Mouse (Mus musculus): ENCODE measurements around the gene Eif3d.
A peak's percentile ranks its signal among the peaks of the same experiment; 100 is the strongest.

Gene Eif3d

DNA sequence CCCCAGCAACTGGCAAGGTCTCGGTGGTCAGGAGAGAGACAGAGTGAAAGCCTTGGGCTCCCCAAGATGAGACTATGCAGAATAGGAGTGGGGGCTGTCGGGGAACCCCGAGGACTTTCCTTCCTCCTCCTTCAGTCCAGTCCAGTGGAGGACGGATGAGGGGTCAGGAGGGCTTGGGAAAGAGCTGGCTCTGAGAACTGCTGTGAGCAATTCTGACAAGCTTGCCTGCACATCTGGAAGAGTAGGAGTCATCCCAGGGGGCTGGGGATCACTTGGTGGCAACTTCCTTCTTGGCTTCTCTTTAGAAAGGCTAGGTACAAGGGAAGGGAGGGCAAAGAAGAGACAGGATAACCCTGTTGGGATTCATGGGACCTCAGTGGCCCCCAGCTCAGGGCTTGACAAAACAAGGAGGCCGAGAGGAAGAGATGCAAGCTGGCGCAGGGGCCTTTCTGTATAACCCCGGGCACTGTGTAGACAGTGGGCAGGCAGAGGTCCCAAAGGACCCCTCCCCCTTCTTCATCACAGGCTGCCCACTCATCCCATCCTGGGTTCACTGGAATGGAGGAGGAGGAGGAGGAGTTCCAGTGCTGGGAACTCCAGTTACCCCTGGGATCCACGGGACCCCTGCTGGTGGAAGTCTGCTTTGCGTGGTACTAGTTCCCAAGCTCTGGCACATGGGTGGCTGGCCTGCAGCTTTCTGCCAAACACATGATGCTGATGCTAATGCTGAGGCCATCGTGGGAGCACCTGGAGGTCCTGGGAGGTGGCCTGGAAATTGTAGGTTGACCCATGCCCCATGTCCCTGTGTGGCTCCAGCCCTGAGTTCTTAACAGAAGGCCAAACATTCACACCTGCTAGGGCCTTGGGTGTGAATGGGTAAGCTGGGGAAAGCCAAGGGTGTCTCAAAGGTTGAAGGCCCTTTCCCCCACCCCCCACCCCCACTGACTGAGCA, 49.8 kb downstream of the Eif3d start:
- no peak for DNase-seq (ENCODE audit: low spot score in 2 of 2)

DNA sequence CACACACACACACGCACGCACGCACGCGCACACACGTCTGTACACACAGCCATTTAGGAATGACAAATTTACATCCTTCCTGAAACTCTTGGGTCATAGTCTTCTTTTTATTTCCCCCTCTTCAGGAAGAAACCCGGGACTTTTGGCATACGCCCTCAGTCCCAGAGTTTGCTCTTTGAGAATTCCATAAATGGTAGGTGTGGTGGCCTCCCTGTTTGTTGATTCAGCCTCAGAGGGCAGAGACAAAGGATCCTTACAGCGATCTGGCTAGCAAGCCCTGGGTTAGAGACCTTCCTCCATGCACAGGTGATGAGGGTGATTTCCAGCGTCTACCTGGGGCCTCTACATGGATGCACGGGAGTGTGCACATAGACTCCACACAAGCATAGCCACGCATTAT, 51.2 kb downstream of the Eif3d start:
- DNase-seq (ENCODE audit: low spot score in 2 of 2) = no peak

- peak; percentile 85 to 94 for DNase-seq (ENCODE audit: low spot score in 2 of 2)
These were observed 53.6 kb downstream of the Eif3d start for GRCm38 (mm10) chr15:77916851-77917544.

DNA sequence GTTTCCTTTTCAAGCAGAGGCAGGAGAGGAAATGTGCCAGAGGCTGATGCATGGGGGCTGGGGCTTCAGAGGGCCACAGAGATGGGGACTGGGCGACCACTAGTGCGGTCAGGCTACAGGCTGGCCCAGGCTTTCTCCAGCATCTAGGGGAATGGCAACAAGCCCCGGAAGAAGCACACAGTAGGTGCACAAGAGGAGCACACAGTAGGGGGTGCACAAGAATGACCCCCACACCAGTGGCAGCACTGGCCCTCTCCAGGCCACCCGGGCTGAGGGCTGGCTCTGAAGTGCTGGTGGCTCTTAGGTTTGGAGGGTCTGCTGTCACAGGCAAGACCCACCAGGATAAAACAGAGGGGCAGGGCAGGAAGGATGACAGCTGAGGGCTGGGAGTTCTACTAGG, 55.3 kb downstream of the Eif3d start:
- DNase-seq (ENCODE audit: low spot score in 2 of 2) = no peak

GRCm38 (mm10) chr15:77914507-77914906, 56.1 kb downstream of the Eif3d start:
- no peak for DNase-seq (ENCODE audit: low spot score in 2 of 2)

DNA sequence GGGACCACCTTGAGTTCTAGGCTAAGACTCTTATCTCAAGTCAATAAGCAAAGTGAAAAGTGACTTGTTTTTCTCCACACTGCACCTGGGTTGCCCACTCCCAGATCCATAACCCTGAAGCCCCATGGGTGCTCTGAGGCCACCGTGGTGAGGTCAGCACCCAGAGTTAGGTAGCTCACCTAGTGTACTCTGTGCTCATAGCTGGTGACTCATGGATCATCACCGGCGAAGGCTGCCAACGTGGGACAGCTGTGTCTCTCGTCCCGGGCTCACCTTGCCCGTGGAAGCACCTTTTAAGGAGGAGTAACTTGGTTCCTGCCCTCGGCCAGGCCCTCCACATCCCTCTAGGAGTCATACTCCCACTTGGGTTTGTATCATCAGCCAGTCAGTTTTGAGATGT, 57.6 kb downstream of the Eif3d start:
- no peak for DNase-seq (ENCODE audit: low spot score in 2 of 2)

- no peak for DNase-seq (ENCODE audit: low spot score in 2 of 2)
These were observed 58.0 kb downstream of the Eif3d start for GRCm38 (mm10) chr15:77912585-77912984.

DNA sequence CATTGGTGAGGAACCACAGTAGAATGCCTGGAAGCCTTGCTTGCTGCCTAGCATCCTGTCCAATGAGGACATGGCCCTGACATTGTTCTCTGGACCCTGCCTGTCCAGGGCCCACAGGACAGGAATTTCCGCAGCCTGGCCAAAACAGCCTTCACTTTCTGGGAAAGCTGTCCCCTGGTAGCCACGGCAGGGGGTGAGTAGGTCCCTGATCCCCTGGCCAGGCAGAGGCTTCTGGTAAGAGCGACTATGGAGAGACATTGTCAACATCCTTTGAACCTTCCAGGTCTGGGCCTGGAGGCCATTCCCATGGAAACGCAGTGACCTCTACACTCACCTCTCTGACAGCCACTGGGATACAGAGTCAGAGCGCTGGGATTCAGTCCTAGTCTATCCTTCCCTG, 58.6 kb downstream of the Eif3d start:
- DNase-seq (ENCODE audit: low spot score in 2 of 2) = no peak

- DNase-seq (ENCODE audit: low spot score in 2 of 2) = no peak
These were observed 59.5 kb downstream of the Eif3d start for GRCm38 (mm10) chr15:77911065-77911464.
